Mouse (Mus musculus) CH12.LX (cell line): ENCODE results near the gene Ntn1. TPM values are rescaled to one million over a fixed set of nuclear protein-coding genes. Genes with fewer than 3 reads are reported as not detected.

Experiments
- DNase-seq: peaks from one replicate; pipeline ENCODE4 v3.0.0-alpha.2; 2013; ENCODE audit errors: extremely low read depth
- H3K27ac ChIP-seq: 2 replicates; pipeline ENCODE4 v1.5.1; 2012; ENCODE audit warnings: low read depth, mild to moderate bottlenecking, control low read depth, moderate library complexity; ENCODE audit not compliant: insufficient read depth
- H3K27me3 ChIP-seq: replicated peaks from 2 replicates; pipeline ENCODE3; 2012; ENCODE audit warnings: inconsistent platforms
- H3K36me3 ChIP-seq, 2 experiments: replicated peaks in 1 of 2; 2 replicates each; pipeline versions ENCODE3 to v1.6.1; 2012; ENCODE audit warnings: inconsistent platforms in 1 of 2, low read length in 1 of 2, mild to moderate bottlenecking in 1 of 2, mixed read lengths in 1 of 2, moderate library complexity in 1 of 2; ENCODE audit not compliant: control insufficient read depth in 1 of 2, insufficient read depth in 1 of 2
- H3K4me1 ChIP-seq, 2 experiments: 2 replicates each; pipeline ENCODE4 v1.6.1; 2012; ENCODE audit warnings: inconsistent platforms in 1 of 2, moderate library complexity in 1 of 2; ENCODE audit not compliant: insufficient read depth in 2 of 2, control insufficient read depth in 1 of 2
- H3K4me2 ChIP-seq: 2 replicates; pipeline ENCODE4 v1.6.1; 2012; ENCODE audit warnings: low read depth, mild to moderate bottlenecking, control low read depth; ENCODE audit not compliant: poor library complexity, insufficient read depth, severe bottlenecking
- H3K4me3 ChIP-seq, 3 experiments: fragments of 150-350 bp in 1 of 3; sonication (generic) in 1 of 3; replicated peaks in 1 of 3; 2 replicates each; pipeline versions ENCODE3 to v1.5.1; 2011 to 2012; ENCODE audit warnings: low read depth in 2 of 3, low read length in 2 of 3, mild to moderate bottlenecking in 2 of 3, moderate library complexity in 2 of 3, control low read depth in 1 of 3, improper control_type of control experiment in 1 of 3, inconsistent platforms in 1 of 3, mixed read lengths in 1 of 3; ENCODE audit not compliant: poor library complexity in 1 of 3
- H3K79me2 ChIP-seq: replicated peaks from 2 replicates; pipeline ENCODE4 v1.6.1; 2012; ENCODE audit warnings: mild to moderate bottlenecking, moderate library complexity; ENCODE audit not compliant: control insufficient read depth, poor library complexity, insufficient read depth, severe bottlenecking; ENCODE audit errors: extremely low read depth
- H3K9ac ChIP-seq: 2 replicates; pipeline ENCODE4 v1.6.1; 2012; ENCODE audit warnings: low read depth, mild to moderate bottlenecking, control low read depth, moderate library complexity; ENCODE audit not compliant: insufficient read depth
- H3K9me3 ChIP-seq: replicated peaks from 2 replicates; pipeline ENCODE3; 2012; ENCODE audit warnings: low read length, inconsistent platforms, mixed read lengths
- BHLHE40 ChIP-seq: IDR thresholded peaks from 2 replicates; pipeline ENCODE4 v1.6.1; 2011; ENCODE audit warnings: mild to moderate bottlenecking, low read depth, low read length, improper control_type of control experiment
- CHD1 ChIP-seq: IDR thresholded peaks from 2 replicates; pipeline ENCODE4 v1.6.1; 2012; ENCODE audit warnings: low read depth, low read length, improper control_type of control experiment, inconsistent platforms
- CHD2 ChIP-seq: IDR thresholded peaks from 2 replicates; pipeline ENCODE4 v1.6.1; 2011; ENCODE audit warnings: low read length, improper control_type of control experiment
- CTCF ChIP-seq, 2 experiments: IDR thresholded peaks in 1 of 2; conservative IDR thresholded peaks in 1 of 2; 2 replicates each; pipeline ENCODE4 v1.5.1; 2011 to 2012; ENCODE audit warnings: low read depth in 2 of 2, low read length in 2 of 2, improper control_type of control experiment in 1 of 2, inconsistent platforms in 1 of 2, mild to moderate bottlenecking in 1 of 2, moderate library complexity in 1 of 2
- ELF1 ChIP-seq: IDR thresholded peaks from 2 replicates; pipeline ENCODE4 v1.6.1; 2014; ENCODE audit warnings: low read depth, mild to moderate bottlenecking, inconsistent platforms, low read length, improper control_type of control experiment
- EP300 ChIP-seq: IDR thresholded peaks from 2 replicates; pipeline ENCODE4 v1.6.1; 2011; ENCODE audit warnings: low read length, improper control_type of control experiment
- ETS1 ChIP-seq: conservative IDR thresholded peaks from 2 replicates; pipeline ENCODE4 v1.6.1; 2012; ENCODE audit warnings: low read depth, mild to moderate bottlenecking, inconsistent platforms, low read length, improper control_type of control experiment, moderate library complexity
- GABPA ChIP-seq: IDR thresholded peaks from 2 replicates; pipeline ENCODE4 v1.6.1; 2012; ENCODE audit warnings: low read depth, low read length, improper control_type of control experiment, inconsistent platforms; ENCODE audit not compliant: insufficient replicate concordance
- JUN ChIP-seq: IDR thresholded peaks from 2 replicates; pipeline ENCODE4 v1.6.1; 2011; ENCODE audit warnings: low read depth, mild to moderate bottlenecking, low read length, improper control_type of control experiment, moderate library complexity; ENCODE audit not compliant: insufficient read depth
- JUND ChIP-seq: conservative IDR thresholded peaks from 2 replicates; pipeline ENCODE4 v1.6.1; 2011; ENCODE audit warnings: low read depth, low read length, improper control_type of control experiment
- MAFK ChIP-seq: IDR thresholded peaks from 2 replicates; pipeline ENCODE4 v1.6.1; 2011; ENCODE audit warnings: low read length, improper control_type of control experiment; ENCODE audit not compliant: insufficient replicate concordance
- MEF2A ChIP-seq: IDR thresholded peaks from 2 replicates; pipeline ENCODE4 v1.6.1; 2014; ENCODE audit warnings: low read depth, mild to moderate bottlenecking, inconsistent platforms, low read length, improper control_type of control experiment, borderline replicate concordance
- MXI1 ChIP-seq: IDR thresholded peaks from 2 replicates; pipeline ENCODE4 v1.6.1; 2011; ENCODE audit warnings: mild to moderate bottlenecking, low read depth, low read length, improper control_type of control experiment
- NRF1 ChIP-seq: IDR thresholded peaks from 2 replicates; pipeline ENCODE4 v1.6.1; 2014; ENCODE audit warnings: low read depth, mild to moderate bottlenecking, inconsistent platforms, low read length, improper control_type of control experiment, moderate library complexity
- PAX5 ChIP-seq: IDR thresholded peaks from 2 replicates; pipeline ENCODE4 v1.6.1; 2012; ENCODE audit warnings: low read length, inconsistent platforms, mixed read lengths
- POLR2A ChIP-seq: IDR thresholded peaks from 2 replicates; pipeline ENCODE4 v1.6.1; 2011; ENCODE audit warnings: low read depth, mild to moderate bottlenecking, improper control_type of control experiment, low read length
- RAD21 ChIP-seq: IDR thresholded peaks from 2 replicates; pipeline ENCODE4 v1.6.1; 2011; ENCODE audit warnings: low read depth, mild to moderate bottlenecking, low read length, improper control_type of control experiment, moderate library complexity
- SMC3 ChIP-seq: IDR thresholded peaks from 2 replicates; pipeline ENCODE4 v1.6.1; 2011; ENCODE audit warnings: low read depth, low read length, improper control_type of control experiment
- ZC3H11A ChIP-seq: IDR thresholded peaks from 2 replicates; pipeline ENCODE4 v1.6.1; 2012; ENCODE audit warnings: low read depth, mild to moderate bottlenecking, inconsistent platforms, low read length, improper control_type of control experiment
- ZKSCAN1 ChIP-seq: IDR thresholded peaks from 2 replicates; pipeline ENCODE4 v1.6.1; 2012; ENCODE audit warnings: low read depth, inconsistent platforms, low read length, improper control_type of control experiment, borderline replicate concordance
- ZMIZ1 ChIP-seq: IDR thresholded peaks from 2 replicates; pipeline ENCODE4 v1.6.1; 2012; ENCODE audit warnings: low read depth, mild to moderate bottlenecking, inconsistent platforms, low read length, improper control_type of control experiment
- ZNF384 ChIP-seq: IDR thresholded peaks from 2 replicates; pipeline ENCODE4 v1.6.1; 2012; ENCODE audit warnings: low read depth, low read length, improper control_type of control experiment, inconsistent platforms
- dilution Hi-C: fragments of 300-500 bp; cut with MboI; formaldehyde crosslinking; loops from 2 replicates; pipeline ENCODE4 v1.14.3; 2020; ENCODE audit warnings: low sequenced_read_pairs; ENCODE audit not compliant: extremely low pct_unique_long_range_greater_than_20kb, extremely low pct_ligation_motif_present
- in situ Hi-C: fragments of 300-500 bp; cut with MboI; formaldehyde crosslinking; loops from 3 replicates; pipeline ENCODE4 v1.14.3; 2019; ENCODE audit warnings: low sequenced_read_pairs, low pct_ligation_motif_present, low pct_unique_long_range_greater_than_20kb, mixed read lengths
- polyA plus RNA-seq: library from polyadenylated mRNA; unstranded; fragments of >175 nt; gene quantifications from 2 replicates; pipeline ENCODE4 v1.2.1, GENCODE M21; 2012; ENCODE audit warnings: low read depth; ENCODE audit not compliant: insufficient read length
- total RNA-seq, 2 experiments: library from RNA; depleted of rRNA; stranded (reverse); fragments of 300-350 nt in 1 of 2; fragments of >200 nt in 1 of 2; gene quantifications; 2 replicates each; pipeline ENCODE4 v1.2.3; 2012 to 2014

The Ntn1 gene
- total and polyA plus RNA-seq, 3 experiments = 0.54 to 1.2 (median 0.59) TPM

DNA sequence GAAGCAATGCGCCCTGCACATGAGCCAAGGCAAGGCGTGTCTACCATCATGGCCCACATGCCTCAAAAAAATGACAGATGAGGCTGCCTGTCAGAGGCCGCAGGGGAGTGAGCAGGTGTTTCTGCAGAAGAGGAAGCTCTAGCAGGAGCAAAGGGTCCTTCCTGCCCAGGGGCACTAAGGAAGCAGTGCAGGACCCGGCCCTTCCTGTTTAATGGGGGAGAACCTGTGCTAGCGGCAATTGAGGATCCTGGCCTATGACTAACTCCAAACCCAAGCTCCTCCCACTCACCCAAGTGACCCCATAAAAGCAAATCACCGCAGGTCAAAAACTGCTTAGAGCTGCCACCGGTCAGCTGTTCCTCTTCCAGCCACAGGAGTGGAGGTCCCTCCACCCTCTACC is 147.1 kb downstream of the Ntn1 start:
- dilution Hi-C loops (no loop called here), in situ Hi-C loops (no loop called here)
- Histone ChIP-seq H3K4me3 (no peak overlapping the region), H3K27ac (no peak overlapping the region), H3K4me2 (no peak overlapping the region), H3K36me3 (no peaks in the 10 kb centered on the region), H3K9me3 (peaks cover 2% of the 10 kb centered on the region), H3K9ac (no peak overlapping the region), H3K27me3 (no peaks in the 10 kb centered on the region), H3K4me1 (peaks cover 0 to 16% of the 10 kb centered on the region in 2 experiments; a peak in 2 of 4 replicates), H3K79me2 (no peaks in the 10 kb centered on the region)
- no peak for TF ChIP-seq RAD21
- TF ChIP-seq CTCF (conservative IDR thresholded peaks at IDR 0.05 in 1 of 2, IDR thresholded peaks at IDR 0.05 in 1 of 2; ENCODE audit: low read depth in 2 of 2, low read length in 2 of 2) = no peak
- TF ChIP-seq MAFK = no peak
- TF ChIP-seq GABPA = no peak
- TF ChIP-seq EP300 = no peak
- TF ChIP-seq POLR2A = no peak
- TF ChIP-seq CHD2 = no peak
- TF ChIP-seq ZMIZ1 = no peak
- TF ChIP-seq JUN = no peak
- no peak for TF ChIP-seq ETS1
- no peak for TF ChIP-seq NRF1
- DNase-seq = peak; percentile 7

DNA sequence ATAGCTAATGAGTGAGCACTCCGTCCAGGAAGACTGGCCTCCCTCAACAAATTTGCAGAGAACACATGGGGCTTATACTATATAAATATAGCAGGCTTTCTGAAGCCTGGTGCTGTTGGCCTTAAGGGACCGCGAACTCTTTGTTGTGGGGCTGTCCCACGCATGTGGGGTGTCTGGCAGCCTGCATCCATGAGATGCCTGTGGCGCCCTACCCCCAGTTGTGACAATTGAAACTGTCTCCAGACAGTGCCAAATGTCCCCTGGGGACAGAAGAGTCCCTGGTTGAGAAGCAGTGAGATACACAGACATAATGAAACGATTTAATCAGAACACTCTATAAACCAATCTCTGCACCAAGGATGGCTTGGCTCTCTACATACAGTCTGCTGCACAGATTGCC is 150.5 kb downstream of the Ntn1 start:
- Histone ChIP-seq H3K79me2 (no peaks in the 10 kb centered on the region), H3K4me2 (no peak overlapping the region)
- no peak for TF ChIP-seq CHD1
- TF ChIP-seq SMC3 = no peak
- no peak for TF ChIP-seq ZNF384
- no peak for TF ChIP-seq BHLHE40
- no peak for TF ChIP-seq MEF2A
- TF ChIP-seq ZMIZ1 = no peak
- TF ChIP-seq ZC3H11A = no peak
- no peak for TF ChIP-seq MXI1
- TF ChIP-seq NRF1 = no peak
- TF ChIP-seq PAX5 = no peak
- TF ChIP-seq MAFK = no peak
- TF ChIP-seq ZKSCAN1 = no peak
- no peak for TF ChIP-seq JUND
- TF ChIP-seq JUN = no peak
- no peak for TF ChIP-seq ELF1
- TF ChIP-seq, all 38 proteins: peak for 0
- in situ Hi-C loops (no loop called here), dilution Hi-C loops (no loop called here)
- Histone ChIP-seq H3K27me3 (no peaks in the 10 kb centered on the region), H3K9me3 (peaks cover 2% of the 10 kb centered on the region), H3K36me3 (no peaks in the 10 kb centered on the region), H3K27ac (no peak overlapping the region), H3K9ac (no peak overlapping the region), H3K4me1 (peaks cover under 1 to 23% of the 10 kb centered on the region in 2 experiments; a peak in 2 of 4 replicates), H3K4me3 (no peak overlapping the region)
- peak; percentile 37 for DNase-seq
